Mouse (Mus musculus) neural tube, postnatal 0 days (tissue): ENCODE measurements around the gene Dcst1. TPM values are rescaled to one million over a fixed set of nuclear protein-coding genes. Genes with fewer than 3 reads are reported as not detected.

Experiments
- polyA plus RNA-seq: library from polyadenylated mRNA; unstranded; fragments of >200 nt; fragmentation: Nextera tagmentation; extraction: Ambion mirVana; gene quantifications from 2 replicates; pipeline ENCODE4 v1.2.1, GENCODE M21; 2015

Dcst1 gene
- polyA plus RNA-seq, result 1.4 and 1.6 TPM in 2 replicates

DNA sequence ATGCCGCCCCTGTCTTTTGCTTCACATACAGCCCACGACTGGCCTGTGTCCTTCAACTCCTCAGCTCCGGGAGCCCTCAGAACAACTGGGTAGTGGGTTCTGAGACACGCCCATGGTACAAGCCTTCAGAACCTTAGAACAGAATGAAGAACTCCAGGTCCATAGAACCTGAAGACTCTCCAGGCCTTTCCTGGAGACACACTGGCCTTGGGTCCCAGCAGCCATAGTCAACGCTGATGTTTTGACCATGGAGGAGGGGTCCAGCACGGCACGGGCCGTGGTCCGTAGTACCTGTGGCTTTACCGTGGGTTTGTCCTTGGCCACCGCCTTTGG, at the start of gene Dcst1:
TSS of gene Dcst1 (minus strand) at position 101 of the 333 bp plus-strand sequence.

DNA sequence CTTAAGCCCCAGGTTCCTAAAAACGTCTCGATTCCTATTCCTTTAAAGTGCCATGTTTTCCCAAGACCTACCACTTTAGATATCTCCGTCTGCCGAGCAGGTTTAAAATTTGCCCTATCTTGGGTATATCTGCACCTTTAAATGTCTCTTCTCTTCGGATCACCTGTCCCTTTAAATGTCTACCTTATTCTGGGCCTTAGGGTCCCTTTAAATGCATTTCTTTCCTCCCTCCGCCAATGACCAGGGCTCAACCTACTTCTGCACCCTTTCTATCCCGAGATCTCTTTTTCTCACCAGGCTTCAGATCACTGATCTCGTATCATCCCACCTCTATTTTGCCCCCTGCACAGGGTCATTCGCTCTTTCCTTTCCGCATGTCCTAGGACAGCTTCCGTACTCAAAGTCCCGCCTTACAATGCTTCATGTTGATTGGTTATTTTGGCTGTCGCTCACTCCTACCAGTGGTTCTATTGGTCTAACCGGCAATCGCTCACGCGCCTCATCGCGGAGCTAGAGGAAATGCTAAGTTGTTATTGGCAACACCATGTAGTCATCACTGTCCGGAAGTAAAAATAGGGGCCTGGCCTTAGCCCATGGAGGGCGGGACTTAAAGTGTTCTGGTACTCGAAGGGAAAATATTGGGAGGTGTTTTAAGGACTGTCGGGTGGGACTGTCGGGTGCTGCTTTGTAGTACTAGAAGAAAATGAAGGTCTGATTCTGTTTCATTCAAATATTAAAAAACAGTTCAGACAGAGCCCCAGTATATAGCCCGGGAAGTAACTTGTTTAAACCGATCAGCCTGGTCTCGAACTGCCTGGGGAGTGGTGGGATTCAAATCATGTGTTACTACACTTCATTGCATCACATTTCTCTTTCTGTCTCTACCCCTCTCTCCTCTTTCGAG, 46.7 kb upstream of the Dcst1 start, which contains the start of gene Flad1:
TSS of gene Flad1 (minus strand) at position 381 of the 904 bp plus-strand sequence.

DNA sequence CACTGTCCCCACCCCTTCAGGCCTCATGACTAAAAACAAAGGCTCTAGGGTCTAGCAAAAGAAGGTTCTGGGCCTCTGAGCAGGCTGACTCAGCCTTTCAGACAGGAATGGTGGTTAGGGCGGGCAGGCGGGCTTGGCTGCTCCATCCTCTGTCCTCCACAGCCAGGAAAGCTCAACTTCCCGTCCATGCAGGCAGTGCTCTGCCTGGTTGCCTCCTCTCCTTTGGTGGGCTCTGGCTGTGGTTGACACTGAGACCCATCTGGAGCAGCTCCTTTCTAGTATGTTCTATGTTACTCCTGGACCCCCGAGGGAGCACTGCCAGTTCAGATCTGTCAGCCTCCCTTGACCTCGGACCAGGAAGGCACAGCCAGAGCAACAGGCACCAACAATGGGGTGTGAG, 37.6 kb upstream of the Dcst1 start, which contains the start of gene Lenep:
TSS of gene Lenep (minus strand) at position 101 of the 400 bp plus-strand sequence.

DNA sequence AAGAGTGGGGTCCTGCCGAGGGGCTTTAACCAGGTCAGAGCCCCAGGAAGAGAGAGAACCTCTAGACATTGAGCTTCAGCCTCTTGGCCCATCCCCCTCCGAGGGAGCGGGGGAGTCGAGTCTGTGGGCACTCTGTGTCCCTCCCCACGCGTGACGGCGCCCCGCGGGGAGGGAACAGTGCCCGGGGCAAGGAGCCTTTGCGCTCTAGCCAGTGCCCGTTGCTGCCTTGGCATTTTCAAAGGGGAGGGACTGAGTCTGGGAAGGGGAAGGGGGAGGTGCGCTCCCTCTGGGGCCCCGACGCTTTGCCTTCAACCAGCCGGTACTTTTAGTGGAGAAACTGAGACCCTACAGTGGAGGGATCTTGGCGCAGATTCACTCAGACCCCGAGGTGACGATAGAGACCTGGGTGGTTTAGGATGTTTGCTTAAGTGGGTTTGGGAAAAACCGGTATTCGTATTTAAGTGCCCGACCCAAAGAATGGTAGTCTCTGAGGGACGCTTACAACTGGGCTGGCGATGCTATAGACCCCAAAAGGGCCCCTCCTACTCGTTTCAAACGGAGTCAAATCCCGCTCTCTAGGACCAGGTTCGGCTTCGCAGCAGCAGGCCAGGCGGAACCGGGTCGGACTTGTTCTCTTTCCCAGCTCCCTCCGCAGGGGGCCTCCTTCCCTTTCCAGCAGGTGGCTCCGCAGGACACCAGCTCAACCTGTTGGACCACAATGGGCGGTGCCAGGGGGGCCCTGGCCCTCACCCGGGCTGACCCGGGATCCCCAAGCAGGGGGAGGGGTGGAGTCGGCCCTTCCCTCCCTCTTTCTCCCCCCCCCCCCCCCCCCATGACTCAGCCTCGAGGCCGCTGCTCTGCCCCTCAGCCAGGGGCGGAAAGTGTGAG, 29.2 kb upstream of the Dcst1 start, which contains the start of gene Zbtb7b:
TSS of gene Zbtb7b (minus strand) at position 771 of the 888 bp plus-strand sequence.

DNA sequence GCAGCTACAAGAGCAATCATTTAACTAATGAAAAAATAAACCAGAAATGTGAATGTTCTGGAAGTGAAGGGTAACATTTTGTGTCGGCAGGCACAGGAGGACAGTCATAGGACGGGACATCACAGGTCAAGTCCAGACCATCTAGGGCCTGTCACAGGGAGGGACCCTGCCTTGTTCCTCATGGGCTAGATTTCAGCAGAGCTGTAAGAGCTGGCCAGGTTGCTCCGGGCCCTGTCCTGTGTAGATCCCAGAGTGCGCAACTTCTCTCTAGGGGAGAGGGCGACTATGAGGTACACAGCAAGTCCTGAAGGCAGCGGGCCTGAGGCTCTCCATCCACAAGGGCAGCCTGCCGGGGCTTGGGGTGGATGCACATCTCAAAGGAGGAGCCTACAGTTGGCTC, 3.4 kb downstream of the Dcst1 start, which contains the start of gene Dcst2:
TSS of gene Dcst2 (plus strand) at position 301 of the 400 bp plus-strand sequence.

DNA sequence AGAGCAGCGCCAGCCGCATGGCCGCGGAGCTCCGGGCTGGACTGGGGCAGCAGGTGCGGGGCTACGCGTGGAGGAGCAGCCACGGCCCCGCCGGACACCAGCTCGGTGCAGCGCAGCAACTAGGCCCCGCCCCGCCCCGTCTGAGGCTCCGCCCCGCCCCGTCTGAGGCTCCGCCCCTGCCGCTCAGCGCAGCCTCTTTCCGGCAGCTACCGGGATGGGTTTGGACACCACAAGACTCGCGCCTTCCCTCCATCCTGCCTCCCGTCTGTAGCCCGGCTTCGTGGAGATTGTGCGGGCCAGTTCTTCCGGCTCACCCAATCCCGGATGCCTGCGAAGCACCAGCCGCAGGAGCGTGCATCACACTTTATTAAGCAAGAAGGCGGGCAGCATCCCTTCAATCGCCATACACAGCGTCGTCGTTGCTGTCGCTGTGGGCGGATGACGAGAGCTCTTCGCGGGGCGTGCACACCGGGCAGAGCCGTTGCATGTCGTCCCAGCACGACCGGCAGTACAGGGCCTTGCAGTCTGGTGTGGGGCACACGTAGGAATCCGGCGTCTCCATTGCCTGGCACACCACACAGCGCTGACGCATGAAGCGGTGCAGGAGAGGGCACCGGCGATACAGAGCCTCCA, 15.1 kb downstream of the Dcst1 start, which contains the start of gene Adam15:
TSS of gene Adam15 (minus strand) at position 128 of the 633 bp plus-strand sequence.

DNA sequence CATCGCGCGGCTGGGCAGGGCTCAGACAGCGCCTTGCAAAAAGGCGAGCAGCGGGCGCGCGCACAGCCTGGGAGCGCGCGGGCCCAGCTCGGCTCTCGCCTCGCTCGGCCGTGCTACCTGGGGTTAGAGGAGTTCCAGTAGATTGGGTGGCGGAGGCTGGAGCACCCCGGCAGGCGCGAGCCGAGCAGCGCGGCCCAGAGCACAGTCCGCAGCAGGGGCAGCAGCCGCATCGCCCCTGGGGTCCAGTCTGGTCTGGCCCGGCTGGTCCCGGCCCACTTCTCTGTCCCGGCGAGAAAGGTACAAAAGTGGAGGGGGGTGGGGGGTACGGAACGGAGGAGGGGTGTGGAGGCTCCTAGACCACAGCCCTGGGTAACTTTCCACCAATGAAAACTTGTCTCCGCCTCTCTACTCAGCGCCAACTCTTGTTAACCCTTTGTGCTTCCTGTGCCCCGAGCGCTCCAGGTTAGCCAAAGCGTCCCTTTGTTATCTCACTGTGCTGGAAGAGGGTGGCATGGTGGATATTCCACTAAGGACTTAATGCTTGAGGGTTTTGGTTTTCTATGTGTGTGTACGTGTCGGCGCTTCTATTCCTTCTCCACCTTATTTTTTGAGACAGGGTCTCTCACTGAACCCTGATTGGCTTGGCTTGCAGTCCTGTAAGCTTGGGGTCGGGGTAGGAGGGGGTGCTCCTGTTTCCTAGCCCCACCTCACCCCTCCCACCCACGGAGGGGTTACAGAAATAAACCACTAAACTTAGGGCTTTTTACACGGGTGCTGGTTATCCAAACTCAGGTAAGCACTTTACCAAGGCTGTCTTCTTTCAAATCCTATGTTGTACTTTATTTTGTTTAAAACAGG, 27.1 kb downstream of the Dcst1 start, which contains the start of gene Efna4:
TSS of gene Efna4 (minus strand) at position 308 of the 858 bp plus-strand sequence.

DNA sequence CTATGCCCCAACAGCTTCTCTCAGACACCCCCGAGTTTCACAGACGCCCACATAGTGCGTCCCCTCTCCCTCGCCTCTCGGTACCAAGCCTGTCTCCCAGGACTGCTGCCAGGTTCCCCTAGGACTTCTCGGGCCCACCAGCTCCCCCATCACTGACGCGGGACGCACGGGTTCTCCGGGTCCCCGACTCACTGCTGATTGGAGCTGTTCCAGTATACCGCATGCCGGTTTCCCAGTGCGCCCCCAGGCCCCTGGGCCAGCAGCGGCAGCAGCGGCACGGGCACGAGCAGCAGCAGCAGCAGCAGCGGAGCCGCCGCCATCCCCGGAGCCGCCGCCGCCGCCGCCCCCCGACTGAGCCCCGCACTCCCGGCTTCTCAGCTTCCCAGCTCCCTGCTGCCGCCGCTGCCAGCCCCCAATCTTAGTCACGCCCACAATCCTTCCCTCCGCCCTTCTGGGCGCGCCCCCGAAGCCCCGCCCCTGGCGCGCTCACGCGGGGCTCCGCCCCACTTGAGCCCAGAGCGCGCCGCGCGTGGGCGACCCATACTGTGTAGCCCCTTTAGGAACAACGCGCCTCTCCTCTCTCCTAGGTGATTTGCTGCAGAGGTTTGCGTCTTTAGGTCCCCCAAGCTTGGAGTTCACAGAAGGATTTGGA, 42.4 kb downstream of the Dcst1 start, which contains the start of gene Efna3:
TSS of gene Efna3 (minus strand) at position 452 of the 652 bp plus-strand sequence.

Other genes starting within 250 kb of the Dcst1 start
- gene Pklr, start 229.1 kb downstream of the Dcst1 start, polyA plus RNA-seq, result 0.05 and 0.23 TPM in 2 replicates
- gene Hcn3, start 205.1 kb downstream of the Dcst1 start, polyA plus RNA-seq, result 33.7 and 44.1 TPM in 2 replicates
- gene Clk2, start 200.5 kb downstream of the Dcst1 start, polyA plus RNA-seq, result 18.0 and 20.4 TPM in 2 replicates
- gene Scamp3, start 187.8 kb downstream of the Dcst1 start, polyA plus RNA-seq, result 157 and 167 TPM in 2 replicates
- gene Fam189b, start 182.1 kb downstream of the Dcst1 start, polyA plus RNA-seq, result 32.2 and 35.7 TPM in 2 replicates
- 44.1 and 48.5 TPM in 2 replicates for gene Gba, start 162.3 kb downstream of the Dcst1 start, polyA plus RNA-seq
- gene Thbs3, start 150.1 kb downstream of the Dcst1 start, polyA plus RNA-seq, result 43.9 and 50.6 TPM in 2 replicates
- gene Mtx1, start 138.2 kb downstream of the Dcst1 start, polyA plus RNA-seq, result 160 and 167 TPM in 2 replicates
- gene Muc1, start 136.2 kb downstream of the Dcst1 start, polyA plus RNA-seq, result 0.67 and 1.2 TPM in 2 replicates
- 272 and 290 TPM in 2 replicates for gene Krtcap2, start 119.3 kb downstream of the Dcst1 start, polyA plus RNA-seq
- gene Trim46, start 118.9 kb downstream of the Dcst1 start, polyA plus RNA-seq, result 48.0 and 58.9 TPM in 2 replicates
- gene Dpm3, start 105.9 kb downstream of the Dcst1 start, polyA plus RNA-seq, result 131 and 136 TPM in 2 replicates
- 56.5 and 58.8 TPM in 2 replicates for gene Slc50a1, start 94.7 kb downstream of the Dcst1 start, polyA plus RNA-seq
- gene Efna1, start 84.1 kb downstream of the Dcst1 start, polyA plus RNA-seq, result 7.1 and 9.8 TPM in 2 replicates
- 90.5 and 99.5 TPM in 2 replicates for gene Efna3, start 42.3 kb downstream of the Dcst1 start, polyA plus RNA-seq
- gene Efna4, start 27.2 kb downstream of the Dcst1 start, polyA plus RNA-seq, result 2.2 and 2.3 TPM in 2 replicates
- gene Adam15, start 15.3 kb downstream of the Dcst1 start, polyA plus RNA-seq, result 77.7 and 84.5 TPM in 2 replicates
- gene Dcst2, start 3.3 kb downstream of the Dcst1 start, polyA plus RNA-seq, result 0.26 and 0.42 TPM in 2 replicates
- 1.1 and 1.4 TPM in 2 replicates for gene Zbtb7b, start 29.5 kb upstream of the Dcst1 start, polyA plus RNA-seq
- gene Lenep, start 37.5 kb upstream of the Dcst1 start, polyA plus RNA-seq, result not detected in 2 replicates
- 22.5 and 26.6 TPM in 2 replicates for gene Flad1, start 46.6 kb upstream of the Dcst1 start, polyA plus RNA-seq
- gene Cks1b, start 53.1 kb upstream of the Dcst1 start, polyA plus RNA-seq, result 65.2 and 67.0 TPM in 2 replicates
- 13.9 and 16.1 TPM in 2 replicates for gene Shc1, start 53.2 kb upstream of the Dcst1 start, polyA plus RNA-seq
- 33.8 and 34.4 TPM in 2 replicates for gene Pygo2, start 65.0 kb upstream of the Dcst1 start, polyA plus RNA-seq
- 25.3 and 29.2 TPM in 2 replicates for gene Pbxip1, start 71.5 kb upstream of the Dcst1 start, polyA plus RNA-seq
- gene Pmvk, start 89.3 kb upstream of the Dcst1 start, polyA plus RNA-seq, result 136 and 148 TPM in 2 replicates
- gene Kcnn3, start 154.9 kb upstream of the Dcst1 start, polyA plus RNA-seq, result 9.1 and 11.3 TPM in 2 replicates